Mouse (Mus musculus) T-helper 2 cell (primary cell): ENCODE data around the gene Pycr1.

ENCODE experiments used
- in situ Hi-C: fragments of 300-600 bp; cut with MboI, MseI; formaldehyde crosslinking; loops from one replicate; pipeline ENCODE4 v1.15.1; 2025; ENCODE audit warnings: high pct_unique_total_duplicates

The Pycr1 gene

DNA sequence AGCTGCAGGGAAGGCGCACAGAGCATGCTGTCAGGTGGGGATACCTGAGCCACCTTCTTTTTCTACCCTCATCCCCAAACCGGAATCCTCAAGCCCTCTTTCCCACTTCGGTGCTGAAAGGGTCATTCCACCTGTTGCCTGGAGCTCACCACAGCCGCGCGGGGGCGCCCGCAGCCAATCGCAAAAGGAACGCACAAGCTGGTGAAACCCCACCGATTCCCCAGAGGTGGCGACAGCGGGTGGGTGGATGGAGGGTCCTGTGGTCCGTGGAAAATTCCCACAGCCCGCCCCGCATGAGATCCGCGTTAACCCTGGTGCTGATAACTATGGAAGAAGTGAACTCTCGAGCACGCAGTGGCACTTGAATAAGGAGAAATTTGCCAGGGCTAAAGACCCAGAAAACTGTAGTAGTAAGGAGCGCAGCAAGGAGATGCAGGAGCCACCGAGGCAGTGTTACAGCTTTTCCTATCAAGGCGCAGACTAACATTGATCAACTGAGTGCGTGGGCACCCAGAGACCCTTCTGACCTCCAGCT, 15.4 kb upstream of the Pycr1 start:
- in situ Hi-C loops, result no loop called here

DNA sequence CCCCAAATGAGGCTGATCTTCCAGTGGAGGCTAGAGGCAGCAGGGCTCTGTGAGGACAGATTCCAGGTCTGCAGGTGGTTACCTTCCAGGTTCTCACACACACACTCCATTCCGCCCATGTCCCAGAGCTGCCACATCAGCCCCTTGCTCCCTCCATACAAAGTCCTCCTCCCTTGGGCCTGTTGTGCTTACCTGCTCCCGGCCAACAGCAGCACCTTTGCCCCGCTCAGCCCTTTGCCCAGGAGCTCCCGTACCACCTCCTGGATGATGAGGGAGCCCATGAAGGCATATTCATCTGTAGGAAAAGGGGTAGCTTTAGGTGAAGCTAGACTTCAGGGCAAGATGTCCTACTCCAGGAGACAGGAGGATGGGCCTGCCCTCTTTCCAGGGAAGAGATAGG, 13.7 kb upstream of the Pycr1 start:
- in situ Hi-C loops, result no loop called here

DNA sequence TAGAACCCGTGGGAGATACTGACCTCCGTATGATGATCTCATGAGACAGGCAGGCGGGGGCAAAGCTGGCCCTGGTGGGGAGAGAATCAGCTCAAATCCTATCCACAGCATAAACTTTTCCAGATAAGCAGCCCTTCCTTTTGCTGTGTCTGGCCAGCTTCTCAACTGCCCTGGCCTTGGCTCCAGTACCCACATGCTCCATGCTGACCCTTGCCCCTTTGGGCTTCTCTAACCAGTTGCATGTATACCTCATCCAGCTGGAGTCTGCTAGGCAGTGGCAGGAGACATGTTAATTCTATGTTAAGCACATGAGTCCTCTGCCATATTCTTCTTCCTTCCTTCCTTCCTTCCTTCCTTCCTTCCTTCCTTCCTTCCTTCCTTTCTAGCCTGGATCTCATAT, 11.2 kb upstream of the Pycr1 start:
- in situ Hi-C loops, result no loop called here

DNA sequence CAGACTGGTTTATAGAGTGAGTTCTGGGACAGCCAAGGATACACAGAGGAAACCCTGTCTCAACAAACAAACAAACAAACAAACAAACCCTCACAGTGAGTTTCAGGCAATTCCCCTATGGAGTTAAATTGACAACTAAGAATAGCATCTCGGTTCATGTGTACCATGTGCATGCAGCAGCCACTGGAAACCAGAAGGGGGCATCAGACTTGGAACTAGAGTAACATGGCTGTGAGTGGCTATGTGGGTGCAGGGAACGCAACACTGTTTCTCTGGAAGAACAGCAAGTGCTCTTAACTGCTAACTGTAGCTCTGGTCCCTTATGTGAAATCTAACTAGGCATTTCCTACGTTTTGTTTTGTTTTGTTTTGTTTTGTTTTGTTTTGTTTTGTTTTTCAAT, 8.3 kb upstream of the Pycr1 start:
- in situ Hi-C loops, result no loop called here

DNA sequence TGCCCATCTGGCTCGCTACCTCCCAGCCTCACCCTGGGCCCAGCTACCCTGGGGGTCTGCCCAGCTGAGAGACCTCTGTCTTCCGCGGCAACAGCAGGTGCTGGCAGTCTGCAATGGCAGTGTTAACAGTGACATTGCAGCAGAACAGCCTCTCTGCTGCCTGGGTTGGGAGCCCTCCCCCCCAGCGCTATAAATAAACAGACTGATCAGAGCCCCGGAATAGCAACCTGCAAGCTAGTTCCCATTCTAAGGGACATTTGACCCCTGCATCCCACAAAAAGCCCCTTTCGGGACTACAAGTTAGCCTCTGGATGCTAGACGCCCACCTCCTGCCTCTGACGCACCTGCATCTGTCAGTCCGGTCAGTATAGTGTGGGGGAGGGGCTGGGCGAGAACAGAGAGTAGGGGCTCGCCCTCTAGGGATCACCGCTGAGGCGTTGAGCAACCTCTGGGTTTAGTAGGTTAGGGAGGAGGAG, 4.5 kb upstream of the Pycr1 start, which contains the start of gene Myadml2:
TSS of gene Myadml2 (minus strand) at position 158 of the 476 bp plus-strand sequence.
- in situ Hi-C loops, result no loop called here

DNA sequence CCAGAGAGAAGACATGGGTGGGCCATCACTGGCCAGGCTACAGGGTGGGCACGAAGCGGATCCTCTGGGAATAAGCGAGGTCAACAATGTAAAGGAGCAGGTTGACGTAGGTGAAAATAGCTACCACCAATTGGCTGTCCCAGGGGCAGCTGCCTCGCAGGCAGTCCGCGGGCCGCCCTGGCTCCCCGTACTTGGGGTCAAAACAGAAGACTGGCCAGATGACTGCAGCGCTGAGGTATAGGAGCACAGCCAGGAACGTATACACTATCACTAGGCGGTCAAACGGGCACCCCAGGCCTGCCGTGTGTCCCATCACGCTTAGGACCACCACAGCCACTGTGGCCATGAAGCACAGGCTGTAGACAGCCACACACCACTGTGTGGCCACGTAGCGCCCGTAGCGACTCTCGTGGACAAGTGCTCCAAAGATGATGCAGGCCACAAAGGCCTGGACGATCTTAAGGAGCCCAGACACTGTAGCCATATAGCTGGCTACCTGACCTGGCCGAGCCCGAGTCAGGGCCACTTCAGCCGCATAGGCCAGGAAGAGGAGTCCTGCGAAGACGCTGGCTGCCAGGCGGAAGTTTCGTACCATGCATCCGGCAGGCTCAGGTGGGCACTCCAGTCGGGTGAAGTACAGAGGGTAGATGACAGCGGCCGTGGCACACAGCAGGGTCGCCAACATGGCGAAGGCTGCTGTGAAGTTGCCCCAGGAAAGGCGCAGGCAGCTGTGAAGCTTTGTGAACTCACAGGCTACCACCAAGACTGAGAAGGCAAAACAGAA, 3.7 kb upstream of the Pycr1 start:
- in situ Hi-C loops, result no loop called here

DNA sequence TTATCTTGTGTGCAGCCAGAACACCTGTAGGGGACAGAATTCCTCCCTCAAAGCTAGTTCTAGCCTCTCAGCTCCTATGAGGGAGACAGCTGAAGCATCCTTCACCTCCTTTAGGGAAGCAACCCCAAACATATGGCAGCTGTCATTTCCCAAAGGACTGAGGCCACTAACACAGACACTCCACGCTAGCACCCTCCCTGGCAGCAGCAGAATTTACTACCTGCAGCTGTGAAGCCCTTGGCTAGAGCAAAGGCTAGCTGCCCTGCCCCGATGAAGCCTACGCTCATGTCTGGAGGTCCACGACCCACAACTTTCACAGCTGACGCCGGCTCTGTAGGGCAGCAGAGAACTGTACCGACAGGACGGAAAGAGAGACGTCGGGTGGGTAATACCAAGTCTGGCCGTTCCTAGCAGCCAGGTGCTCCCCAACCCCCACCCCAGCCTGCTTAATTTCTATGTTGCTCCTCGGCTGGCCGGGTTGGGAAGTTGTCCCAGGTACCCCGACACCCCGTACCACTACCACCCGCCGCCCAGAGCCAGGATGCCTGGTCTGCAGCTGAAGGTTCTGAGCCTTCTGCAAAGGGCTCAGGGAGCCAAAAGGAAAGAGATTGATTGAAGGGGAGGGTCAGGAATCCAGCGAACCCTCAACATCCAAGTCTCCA, 499 bp downstream of the Pycr1 start:
- in situ Hi-C loops, result no loop called here

DNA sequence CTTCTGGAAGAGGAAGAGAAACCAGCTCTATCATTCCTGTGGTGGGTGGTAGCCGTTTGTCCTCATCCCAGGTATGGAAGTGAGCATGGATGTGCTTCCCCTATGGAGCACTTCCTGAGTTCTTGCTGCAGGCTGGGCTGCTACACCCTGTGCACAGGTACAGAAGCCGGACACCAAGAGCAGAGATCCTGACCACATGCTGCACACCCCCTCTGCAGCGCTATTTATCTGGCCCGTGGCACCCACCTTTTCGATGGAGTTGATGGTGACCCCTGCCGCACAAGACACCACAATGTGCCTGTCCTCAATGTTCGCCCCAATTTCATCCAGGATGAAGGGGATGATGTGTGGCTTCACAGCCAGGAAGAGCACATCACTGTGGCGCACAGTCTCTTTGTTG, 1.7 kb downstream of the Pycr1 start:
- in situ Hi-C loops, result no loop called here

DNA sequence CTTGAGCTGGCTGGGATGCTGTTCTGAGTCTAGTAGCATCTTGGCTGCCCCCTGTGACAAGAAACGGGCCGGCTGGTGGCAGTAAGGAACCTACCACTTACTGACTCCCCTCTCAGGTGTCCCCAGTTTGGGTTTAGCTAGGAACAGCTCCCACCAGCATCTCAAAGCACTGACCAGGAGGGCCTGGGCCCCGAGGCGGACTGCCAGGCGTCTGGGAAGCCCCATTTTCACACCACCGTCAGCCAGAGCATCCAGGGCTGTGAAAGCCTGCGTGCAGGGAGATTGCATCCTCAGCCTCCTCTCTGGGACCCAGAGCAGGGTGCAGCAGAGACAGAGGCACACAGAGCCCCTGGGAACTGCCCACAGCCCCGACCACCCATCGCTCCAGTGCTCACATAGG, 2.3 kb downstream of the Pycr1 start:
- in situ Hi-C loops, result no loop called here

DNA sequence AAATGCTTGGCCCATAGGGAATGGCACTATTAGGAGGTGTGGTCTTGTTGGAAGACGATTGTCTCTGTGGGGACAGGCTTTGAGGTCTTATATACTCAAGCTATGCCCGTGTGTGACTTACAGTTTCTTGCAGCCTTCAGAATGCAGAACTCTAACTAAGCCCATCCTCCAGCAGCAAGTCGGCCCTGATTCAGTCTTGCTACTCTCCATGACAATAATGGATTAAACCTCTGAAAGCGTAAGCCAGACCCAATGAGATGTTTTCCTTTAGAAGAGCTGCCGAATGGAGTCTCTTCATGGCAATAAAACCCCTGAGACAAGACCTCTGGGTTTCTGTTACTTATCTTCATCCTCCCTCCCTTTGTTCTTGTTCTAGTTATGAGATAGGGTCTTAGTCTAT, 8.8 kb downstream of the Pycr1 start:
- in situ Hi-C loops, result no loop called here

DNA sequence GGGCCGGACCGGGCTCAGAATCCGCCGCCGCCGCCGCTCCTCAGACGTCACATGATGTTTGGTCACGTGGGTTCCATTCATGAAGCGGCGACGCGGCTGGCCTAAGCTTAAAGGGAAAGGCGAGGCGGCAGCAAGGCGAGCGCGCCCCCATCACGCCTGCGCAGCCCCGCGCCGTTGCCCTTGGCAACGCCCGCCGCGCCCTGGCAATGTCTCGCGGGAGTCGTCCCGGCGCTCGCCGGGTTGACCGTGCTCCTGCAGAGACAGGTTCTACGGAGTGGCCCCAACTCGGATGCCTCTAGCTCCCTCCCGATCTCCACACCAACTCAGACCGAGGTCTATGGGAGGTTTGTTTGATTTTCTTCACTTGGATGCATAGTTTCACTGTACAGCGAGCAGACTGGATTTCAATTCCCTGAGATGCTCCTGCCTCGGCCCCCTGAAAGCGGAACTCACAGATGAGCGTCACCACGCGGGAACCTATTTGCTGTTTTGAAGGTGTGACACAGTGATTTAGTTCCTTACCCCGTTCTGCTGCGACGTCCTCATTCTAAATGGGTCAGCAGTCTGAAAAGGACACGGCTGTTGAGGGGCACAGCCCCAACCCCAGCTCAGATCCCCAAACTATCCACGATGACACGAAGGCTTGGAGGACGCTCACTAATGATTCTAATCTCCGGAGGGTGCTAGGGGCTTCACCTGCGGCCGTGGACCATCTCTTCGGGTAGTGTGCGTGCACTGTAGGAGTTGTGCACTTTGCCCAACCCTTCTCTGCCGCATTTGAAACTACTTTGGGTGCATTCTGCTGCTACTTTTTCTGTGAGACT, 9.8 kb downstream of the Pycr1 start, which contains the start of gene Mafg:
TSS of gene Mafg (minus strand) at position 81 of the 824 bp plus-strand sequence.
- in situ Hi-C loops, result no loop called here

DNA sequence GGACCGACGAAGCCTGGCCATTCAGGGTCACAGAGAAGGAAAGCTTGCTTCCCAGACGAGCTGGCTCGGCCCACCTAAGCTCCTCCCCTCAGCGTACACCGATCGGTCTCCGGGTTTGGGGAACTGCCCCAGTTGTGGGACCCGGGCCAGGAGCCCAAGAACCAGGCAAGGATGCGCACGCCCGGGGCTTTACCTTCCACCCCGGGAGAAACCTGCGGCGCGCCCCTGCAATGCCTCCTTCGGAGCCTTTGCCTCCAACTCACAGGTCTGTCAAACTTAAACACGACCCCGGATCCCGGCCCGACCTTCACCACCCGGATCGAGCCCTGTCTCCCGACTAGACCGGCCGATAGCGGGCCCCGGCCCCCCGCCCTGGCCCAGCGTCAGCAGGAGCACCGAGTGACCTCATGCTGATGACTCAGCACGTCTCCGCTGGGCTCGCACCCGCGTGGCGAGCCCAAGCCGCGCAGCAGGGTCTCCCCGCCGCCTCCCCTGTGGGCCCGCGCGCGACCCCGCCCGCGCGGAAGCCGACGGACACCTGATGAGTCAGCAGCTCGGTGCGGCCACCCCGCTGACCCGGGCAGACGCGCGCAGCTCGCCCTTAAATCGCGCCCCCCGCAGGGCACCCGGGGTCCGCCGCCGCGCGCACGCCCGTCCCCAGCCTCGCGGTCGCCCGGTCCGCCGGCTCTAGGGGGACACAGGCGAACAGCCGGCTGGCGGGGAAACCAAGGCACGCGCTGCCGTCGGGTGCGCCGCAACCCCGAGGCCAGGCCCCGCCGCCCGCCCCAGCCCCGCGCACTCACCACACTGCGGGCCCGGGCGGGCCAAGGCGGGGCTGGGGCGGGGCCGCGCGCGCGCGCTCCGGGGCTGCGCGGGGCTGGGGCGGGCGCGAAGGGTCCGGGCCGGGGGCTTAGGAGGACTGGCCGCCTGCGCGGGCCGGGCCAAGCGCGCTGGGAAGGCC, 10.7 kb downstream of the Pycr1 start:
- in situ Hi-C loops, result no loop called here

DNA sequence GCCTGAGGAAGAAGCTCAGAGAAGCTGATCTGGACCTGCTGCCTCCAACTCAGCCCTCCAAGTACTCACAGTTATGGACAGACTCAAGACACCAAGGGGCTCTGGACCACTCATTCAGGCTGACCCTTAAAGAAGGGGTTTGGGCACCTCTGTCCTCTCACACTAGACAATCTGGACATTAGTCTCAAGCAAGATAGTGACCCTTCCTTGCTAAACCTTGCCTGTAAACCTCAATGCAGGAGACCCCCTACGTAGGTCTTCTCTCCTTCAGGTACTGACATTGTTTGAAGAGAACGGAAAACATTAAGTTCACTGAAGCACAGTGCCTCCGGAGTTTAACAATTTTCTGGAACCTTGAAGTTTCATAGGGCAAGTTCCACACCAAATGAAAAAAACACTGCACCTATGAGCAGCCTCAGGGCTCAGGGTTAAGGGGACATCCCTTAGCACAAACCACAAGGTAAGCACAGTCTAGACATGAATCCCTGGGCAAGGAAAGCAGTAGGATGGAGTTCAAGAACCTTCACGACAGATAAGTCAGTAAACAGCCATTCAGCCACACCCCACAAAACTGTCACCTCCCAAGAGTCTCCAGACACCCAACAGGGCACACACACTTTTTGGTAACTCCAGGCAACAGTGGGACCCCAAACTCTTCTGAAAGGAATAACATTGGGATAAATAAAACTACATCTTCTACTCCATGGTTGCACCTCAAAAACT, 11.7 kb downstream of the Pycr1 start:
- in situ Hi-C loops, result no loop called here

DNA sequence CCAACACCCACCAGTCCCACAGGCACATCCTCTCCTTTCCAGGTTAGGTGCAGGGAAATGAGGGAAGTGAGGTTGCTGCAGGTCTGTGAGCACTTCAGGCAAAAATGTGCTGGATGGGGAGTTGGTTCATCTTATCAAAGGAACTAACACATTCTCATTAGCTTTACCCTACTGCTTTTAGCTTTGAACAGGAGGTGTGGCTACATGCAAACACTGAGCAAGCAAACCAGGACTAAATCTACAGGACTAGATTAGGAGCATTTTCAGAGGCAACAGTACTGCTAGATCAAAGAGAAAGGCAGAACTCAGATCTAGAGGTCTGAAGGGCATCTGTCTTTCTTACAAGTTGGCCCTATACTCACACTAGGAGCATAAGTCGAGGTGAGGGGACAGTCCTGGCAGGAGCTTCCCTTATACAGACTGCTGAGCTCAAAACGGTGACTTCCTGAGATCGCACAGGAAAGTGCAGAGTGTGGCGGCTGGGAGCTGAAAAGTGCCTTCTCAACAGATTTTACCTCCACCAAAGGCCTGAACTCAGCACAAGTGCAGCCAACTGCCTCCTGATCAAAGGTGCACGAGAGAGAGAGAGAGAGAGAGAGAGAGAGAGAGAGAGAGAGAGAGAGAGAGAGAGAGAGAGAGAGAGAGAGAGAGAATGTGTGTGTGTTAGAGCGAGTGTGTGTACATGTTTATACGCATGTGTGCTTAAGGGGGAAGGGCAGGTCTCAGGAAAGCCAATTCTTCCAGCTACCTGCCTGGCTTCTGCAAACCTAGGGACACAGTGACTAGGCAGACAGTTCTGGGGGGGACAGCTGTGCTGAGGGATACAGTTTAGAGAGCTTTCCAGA, 12.5 kb downstream of the Pycr1 start:
- in situ Hi-C loops, result no loop called here

DNA sequence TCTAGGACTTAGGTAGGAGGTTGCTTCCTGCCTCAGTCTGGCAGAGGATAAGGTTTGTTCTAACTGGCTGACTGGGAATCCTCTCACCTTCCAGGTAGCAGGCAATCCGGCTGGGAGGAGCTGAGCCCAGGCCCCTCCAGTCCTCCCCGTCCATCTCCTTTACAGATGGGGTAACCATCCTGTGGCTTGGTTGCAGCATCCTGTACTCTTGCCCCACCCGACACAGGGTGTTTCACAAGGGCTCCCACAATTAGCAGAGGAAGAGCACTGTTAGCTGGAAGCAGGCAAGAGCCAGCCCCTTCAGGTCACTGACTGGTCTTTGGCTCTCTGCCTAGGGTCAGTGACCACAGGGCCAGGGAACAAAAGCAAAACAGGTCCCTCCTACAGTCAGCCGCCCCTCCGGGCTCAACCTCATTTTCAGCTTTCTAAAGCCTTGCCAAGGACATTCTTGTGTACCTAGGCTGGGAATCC, 13.1 kb downstream of the Pycr1 start:
- in situ Hi-C loops, result no loop called here

DNA sequence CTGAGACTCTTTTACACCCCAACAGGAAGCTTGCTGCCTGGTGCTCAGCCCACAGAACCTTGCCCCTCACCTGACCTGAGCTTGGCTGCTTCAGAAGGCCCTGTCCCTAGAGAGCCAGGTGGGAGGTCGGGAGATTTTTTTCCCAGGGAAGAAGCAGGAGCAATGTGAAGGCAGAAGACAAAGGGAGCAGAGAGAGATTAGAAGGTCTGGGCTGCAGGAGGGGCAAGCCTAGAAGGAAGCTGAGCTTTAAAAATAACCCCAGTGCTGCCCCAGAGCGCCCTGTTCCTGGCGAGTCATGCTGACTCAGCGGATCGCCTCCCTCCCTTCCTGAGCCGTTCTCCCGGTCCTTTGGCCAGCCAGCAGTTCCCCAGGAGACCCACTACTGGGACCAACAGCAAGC, 13.7 kb downstream of the Pycr1 start:
- in situ Hi-C loops, result loop anchor here (10.0 kb wide), 1 partner anchor 85 kb away; the partner anchor contains the start of genes Cenpx and Lrrc45

DNA sequence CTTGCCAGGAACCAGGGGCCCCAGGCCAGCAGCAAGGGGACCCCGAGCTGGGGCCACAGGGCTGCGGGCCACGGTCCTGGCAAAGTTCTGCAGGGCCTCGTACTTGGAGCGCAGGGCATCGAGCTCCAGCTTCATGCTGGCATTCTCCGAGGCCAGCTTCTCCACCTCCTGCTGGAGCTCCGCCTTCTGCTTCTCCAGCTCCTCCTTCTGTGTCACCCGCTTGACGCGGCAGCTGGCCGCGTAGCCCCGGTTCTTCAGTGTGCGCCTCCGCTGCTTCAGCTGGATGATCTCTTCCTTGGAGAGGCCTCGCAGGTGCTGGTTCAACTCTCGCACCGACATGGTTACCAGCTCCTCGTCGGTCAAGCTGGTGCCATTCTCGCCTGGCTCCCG, 14.2 kb downstream of the Pycr1 start:
- in situ Hi-C loops, result loop anchor here (10.0 kb wide), 1 partner anchor 85 kb away; the partner anchor contains the start of genes Cenpx and Lrrc45

DNA sequence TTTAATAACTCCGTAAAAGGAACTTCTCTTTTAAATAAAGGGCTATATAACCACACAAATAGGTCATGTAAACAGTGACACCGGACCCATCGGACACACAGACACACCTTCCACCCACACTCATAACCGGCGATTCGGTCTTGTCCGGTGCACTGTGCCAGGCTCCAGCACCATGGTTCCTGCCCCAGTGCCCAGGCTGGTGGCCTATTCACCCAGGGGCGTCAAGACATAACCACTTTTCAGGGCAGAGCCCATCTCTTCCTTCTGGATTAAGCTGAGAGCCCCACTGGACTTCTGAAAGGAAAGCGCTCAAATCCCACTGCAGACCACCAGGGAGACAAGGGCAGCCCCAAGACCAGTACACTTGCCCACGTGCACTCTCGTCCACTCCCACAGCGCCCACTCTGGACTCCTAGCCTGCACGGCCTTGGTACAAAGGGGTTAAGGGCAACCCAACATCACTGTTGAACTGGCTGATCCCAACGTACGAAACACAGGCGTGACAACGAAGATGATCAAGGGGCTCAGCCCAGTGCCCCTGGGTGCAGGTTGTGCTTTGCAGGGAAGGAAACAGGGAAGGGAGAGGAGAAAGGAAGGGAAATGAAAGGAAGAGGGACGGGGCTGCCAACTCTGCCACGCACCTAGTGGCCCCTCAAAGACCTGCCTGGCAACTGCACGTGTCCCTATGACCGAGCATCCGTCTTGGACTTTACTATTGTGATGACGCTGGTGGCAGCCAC, 14.8 kb downstream of the Pycr1 start:
- in situ Hi-C loops, result loop anchor here (10.0 kb wide), 1 partner anchor 86 kb away; the partner anchor contains the start of genes Cenpx and Lrrc45
